Mouse (Mus musculus): ENCODE data around the gene Phactr1.
A peak's percentile ranks its signal among the peaks of the same experiment; 100 is the strongest.

Phactr1 gene

DNA sequence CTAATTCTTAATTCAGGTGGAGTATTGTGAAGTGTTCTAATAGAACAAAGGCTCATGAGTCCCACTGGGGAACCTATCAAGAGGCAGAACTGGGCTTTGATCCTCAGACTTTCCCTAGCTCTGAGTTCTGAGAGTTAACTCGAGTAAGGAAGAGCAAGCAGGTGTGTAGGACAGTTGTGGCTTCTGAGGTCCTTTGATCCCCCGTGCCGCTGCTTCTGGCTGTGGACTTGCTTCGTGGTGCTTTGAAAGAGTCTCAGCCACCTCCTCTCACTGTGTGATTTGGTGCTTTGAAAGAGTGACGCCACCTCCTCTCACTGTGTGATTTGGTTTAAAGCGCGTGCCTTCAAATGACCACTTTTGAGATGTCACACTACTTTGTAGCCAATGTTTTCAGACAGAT, 305.4 kb downstream of the Phactr1 start:
- DNase-seq, result peak; percentile 63

GRCm38 (mm10) chr13:42987931-42988579, 307.6 kb downstream of the Phactr1 start:
- DNase-seq, result no peak

- no peak for DNase-seq
Measured at GRCm38 (mm10) chr13:42989481-42989880, 309.1 kb downstream of the Phactr1 start.

DNA sequence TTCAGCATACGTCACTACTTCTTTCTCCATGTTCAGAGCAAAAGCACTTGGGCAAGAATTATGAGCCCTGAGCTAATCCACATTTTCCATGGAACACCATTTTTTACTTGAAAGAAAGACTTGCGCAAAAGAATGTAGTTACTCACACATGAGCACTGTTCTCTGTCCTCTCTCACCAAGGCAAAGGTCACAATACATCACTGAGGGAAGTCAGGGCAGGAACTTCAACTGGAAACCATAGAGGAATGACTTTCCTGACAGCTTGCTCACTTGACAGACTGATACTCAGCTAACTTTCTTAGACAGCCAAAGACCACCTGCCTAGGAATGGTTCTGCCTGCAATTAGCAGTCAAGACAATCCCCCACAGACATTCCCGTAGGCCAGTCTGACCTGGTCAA, 309.6 kb downstream of the Phactr1 start:
- DNase-seq, result no peak

DNA sequence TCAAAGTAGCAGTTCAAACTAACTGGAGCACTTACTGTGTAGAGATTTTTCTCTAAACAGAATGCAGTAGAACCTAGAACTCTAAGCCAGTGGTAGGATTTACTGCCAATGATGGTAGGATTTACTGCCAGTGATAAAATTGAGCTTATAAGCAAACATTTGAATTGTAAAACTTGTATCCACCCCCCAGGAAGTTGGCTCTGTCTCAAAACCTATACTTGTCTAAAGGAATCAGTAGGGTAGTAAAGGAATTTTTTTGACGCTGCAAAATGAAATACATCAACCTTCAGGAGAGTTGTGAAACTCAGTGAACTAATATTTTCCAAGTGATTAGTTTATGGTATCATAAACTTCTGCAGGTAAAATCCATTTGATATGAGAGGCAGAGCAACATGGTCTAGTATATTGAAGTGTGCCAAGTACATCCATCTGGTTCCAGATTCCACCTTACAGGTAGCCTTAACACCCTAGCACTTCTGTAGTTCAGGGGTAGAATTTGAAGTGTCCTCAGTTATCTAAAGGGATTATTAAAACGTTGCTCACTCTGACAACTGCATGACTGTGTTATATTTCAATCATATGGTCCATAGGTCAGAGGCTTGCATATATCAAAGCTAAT, 310.2 kb downstream of the Phactr1 start:
- DNase-seq, result no peak

- no peak for DNase-seq
Measured at GRCm38 (mm10) chr13:42991164-42991563, 310.7 kb downstream of the Phactr1 start.

- DNase-seq, result no peak
Measured at GRCm38 (mm10) chr13:42992306-42992705, 311.9 kb downstream of the Phactr1 start.

- DNase-seq, result no peak
Measured at GRCm38 (mm10) chr13:42994276-42994675, 313.9 kb downstream of the Phactr1 start.

GRCm38 (mm10) chr13:42996188-42996587, 315.8 kb downstream of the Phactr1 start:
- no peak for DNase-seq

GRCm38 (mm10) chr13:42999287-42999686, 318.9 kb downstream of the Phactr1 start:
- DNase-seq, result no peak

GRCm38 (mm10) chr13:43005131-43005579, 324.7 kb downstream of the Phactr1 start:
- DNase-seq, result no peak

DNA sequence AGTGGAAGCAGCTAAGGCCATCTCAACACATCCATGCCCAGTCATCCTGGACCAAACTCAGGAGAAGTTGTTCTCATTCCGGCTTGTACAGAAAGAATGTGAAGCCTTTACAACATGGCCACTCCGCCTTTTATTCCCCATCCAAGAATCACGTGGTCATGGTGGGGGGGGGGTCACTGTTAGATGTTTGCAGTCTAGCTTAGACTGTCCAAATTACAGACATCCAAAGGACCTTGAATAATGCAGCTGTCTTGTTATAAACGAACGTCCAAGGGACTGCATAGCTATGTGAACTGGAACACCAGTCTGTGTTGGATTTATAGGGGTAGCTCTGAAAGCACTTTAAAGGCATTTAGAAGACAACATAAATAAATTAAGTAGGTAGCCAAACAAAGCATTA, 328.0 kb downstream of the Phactr1 start:
- DNase-seq, result no peak

- DNase-seq, result no peak
Measured at GRCm38 (mm10) chr13:43009596-43009995, 329.2 kb downstream of the Phactr1 start.

- DNase-seq, result no peak
Measured at GRCm38 (mm10) chr13:43011516-43011915, 331.1 kb downstream of the Phactr1 start.

DNA sequence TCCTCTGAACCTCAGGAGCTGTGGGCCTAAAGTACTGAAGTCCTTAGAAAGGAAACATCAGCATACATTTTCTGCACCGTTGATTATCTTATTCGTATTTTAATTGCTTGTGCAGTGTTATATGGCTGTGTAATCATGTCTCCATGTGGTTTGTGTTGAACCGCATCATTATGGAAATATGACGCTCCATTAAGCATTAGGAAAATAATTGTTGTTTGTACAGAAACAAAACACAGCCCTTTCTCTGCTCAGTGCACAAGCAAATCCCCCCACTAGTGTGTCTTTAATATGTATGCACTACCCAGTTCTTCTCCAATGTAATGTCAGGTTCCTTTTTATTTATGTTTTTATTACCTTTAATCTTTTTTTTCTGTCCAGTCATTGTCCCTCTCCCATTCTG, 333.6 kb downstream of the Phactr1 start:
- no peak for DNase-seq

DNA sequence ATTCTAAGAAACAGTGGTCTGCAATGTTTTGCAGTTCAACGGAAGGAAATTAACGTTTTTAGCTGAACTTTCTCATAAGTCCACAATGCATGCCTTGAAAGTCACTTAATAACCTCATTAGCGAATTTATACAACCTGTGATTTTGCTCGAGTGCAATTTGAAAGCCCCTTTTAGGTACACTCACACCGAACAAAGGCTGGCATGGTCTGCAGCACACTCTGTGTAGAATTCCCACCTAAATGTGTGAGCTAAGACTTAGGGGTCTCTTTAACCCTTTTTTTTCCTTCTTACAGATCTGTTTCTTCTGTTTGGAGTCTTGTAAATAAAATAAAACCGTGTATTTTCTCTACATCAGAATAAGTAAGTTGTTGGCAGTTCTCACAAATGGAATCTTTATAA, 335.3 kb downstream of the Phactr1 start:
- DNase-seq, result no peak

DNA sequence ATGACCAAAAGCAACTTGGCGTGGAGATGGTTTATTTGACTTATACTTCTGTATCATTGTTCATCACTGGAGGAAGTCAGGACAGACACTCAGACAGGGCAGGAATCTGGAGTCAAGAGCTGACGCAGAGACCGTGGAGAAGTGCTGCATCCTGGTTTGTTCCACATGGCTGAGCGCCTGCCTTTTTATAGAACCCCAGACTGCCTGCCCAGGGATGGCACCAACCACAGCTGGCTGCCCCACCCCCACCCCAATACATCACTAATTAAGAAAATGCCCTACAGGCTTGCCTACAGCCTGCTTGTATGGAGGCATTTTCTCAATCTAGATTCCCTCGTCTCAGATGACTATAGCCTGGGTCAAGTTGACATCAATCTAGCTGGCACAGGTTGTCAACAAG, 338.4 kb downstream of the Phactr1 start:
- no peak for DNase-seq

GRCm38 (mm10) chr13:43021031-43021430, 340.6 kb downstream of the Phactr1 start:
- no peak for DNase-seq

GRCm38 (mm10) chr13:43023005-43023404, 342.6 kb downstream of the Phactr1 start:
- no peak for DNase-seq

DNA sequence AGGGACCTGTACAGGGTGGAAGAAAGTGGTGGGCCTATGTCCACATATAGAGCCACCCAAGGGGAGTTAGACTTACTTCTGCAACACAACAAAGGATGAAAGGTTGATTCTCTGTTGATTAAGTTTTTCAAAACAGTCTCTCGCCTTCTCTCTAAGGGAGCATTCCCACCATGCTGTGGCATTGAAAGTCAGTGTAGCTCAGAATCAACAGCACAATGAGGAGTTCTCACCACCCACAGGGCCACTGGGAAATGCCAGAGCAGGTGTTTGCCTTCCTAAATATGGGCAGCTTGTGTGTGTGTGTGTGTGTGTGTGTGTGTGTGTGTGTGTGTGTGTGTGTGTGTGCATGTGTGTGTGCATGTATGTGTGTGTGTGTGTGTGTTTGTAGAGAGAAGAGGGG, 347.1 kb downstream of the Phactr1 start:
- no peak for DNase-seq

- DNase-seq, result no peak
Measured at GRCm38 (mm10) chr13:43030222-43030621, 349.8 kb downstream of the Phactr1 start.

- DNase-seq, result no peak
Measured at GRCm38 (mm10) chr13:43032451-43032850, 352.0 kb downstream of the Phactr1 start.

DNA sequence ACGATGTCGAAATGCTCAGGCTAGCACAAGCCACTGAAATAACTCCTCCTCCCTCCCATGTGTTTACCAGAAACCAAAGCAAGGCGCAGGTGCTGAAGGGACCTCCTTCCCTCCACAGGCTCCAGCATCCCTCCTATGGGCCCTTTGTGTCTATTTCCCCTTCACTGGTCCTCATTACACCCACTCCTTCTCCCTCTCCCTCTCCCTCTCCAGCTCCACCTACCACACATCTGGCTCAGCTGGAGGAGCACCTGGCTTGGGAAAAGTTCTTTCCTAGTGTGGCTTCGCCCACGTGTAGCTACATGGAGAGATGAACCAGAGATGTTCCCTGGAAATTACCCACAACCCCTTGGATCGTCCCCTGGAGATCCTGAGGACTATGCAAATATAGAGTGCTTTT, 356.1 kb downstream of the Phactr1 start:
- no peak for DNase-seq

- no peak for DNase-seq
Measured at GRCm38 (mm10) chr13:43042766-43043165, 362.3 kb downstream of the Phactr1 start.

GRCm38 (mm10) chr13:43048553-43048952, 368.1 kb downstream of the Phactr1 start:
- DNase-seq, result no peak
